8 mouse cellular contexts compared by ENCODE assay signal in the genomic region with DNA sequence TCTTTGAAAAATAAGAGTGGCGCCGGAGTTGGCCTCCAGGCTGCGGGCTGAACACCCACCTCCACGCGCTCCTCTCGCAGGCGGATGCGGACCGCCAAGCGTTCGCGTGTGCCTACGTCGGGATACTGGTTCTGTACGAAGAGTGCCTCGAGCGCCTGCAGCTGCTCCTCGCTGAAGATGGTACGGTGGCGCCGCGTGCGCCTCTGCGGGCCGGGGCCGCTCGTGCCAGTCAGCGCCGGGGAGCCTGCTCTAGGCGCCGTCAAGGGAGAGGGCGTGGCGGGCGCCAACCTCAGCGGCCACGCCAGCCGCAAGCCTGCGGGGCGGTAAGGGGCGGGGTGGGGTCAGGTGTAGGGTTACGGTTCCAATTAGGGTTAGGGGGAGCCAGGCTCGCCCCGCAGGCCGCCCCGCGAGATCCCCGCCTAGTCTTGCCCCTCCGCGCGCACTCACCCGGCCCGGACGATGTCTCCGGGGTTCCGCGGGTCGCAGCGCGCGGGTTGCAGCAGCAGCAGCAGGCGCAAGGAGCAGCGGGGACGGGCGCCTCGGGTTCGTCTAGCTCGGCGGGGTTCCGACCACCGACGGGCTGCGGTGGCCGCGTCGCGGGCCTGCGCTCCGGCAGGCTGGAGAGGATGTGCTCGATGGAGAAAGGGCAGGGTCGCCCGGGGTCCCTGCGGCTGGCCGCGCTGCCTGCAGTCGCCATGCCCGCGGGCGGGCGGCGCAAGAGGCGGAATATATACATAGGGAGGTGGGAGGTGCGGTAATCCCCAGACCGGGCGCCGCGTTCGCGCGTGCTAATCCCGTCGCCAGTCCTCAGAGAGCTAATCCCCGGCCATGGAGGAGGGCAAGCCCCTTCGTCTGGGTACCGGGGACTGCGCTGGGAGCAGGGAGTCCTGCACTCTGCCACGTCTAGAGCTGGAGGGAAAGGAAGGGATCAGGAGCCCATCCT. TPM values are rescaled to one million over a fixed set of nuclear protein-coding genes. Genes with fewer than 3 reads are reported as not detected.
DNase-seq lines count a peak whose midpoint lies in the region; ATAC-seq and TF ChIP-seq lines count a peak whose summit lies in the region.

TSS of gene Gsc2 (minus strand) at position 753 of the 943 bp plus-strand sequence.

- no peaks in the 10 kb centered on the region for H3K9me3 ChIP-seq in embryonic facial prominence, embryonic 15.5 days (replicated peaks)
- no peaks in the 10 kb centered on the region for H3K9me3 ChIP-seq in limb, embryonic 12.5 days
- no peaks in the 10 kb centered on the region for H3K9me3 ChIP-seq in neural tube, embryonic 11.5 days (ENCODE audit: control insufficient read depth, low read length)

- peak within 1 kb of the TSS; percentile 79 for H3K4me2 ChIP-seq in embryonic facial prominence, embryonic 15.5 days (replicated peaks)
- H3K4me2 ChIP-seq in limb, embryonic 12.5 days, result peak within 1 kb of the TSS; percentile 75
- H3K4me2 ChIP-seq in neural tube, embryonic 11.5 days (ENCODE audit: low read depth), result peak within 1 kb of the TSS; percentile 33

- H3K36me3 ChIP-seq in embryonic facial prominence, embryonic 15.5 days, result no peaks in the 10 kb centered on the region
- no peaks in the 10 kb centered on the region for H3K36me3 ChIP-seq in limb, embryonic 12.5 days
- no peaks in the 10 kb centered on the region for H3K36me3 ChIP-seq in neural tube, embryonic 11.5 days (ENCODE audit: control insufficient read depth, insufficient read depth, low read length)

- peak; percentile 39 for DNase-seq in gastrocnemius, adult 2 months
- no peak for DNase-seq in gastrocnemius, adult 8-10 months (ENCODE audit: low spot score in 2 of 2)
- peak; percentile 44 to 47 for DNase-seq in B cell, adult 2 months
- DNase-seq in neural tube, embryonic 11.5 days (ENCODE audit: low spot score), result peak; percentile 42
- no peak for DNase-seq in urinary bladder, postnatal 14 days (ENCODE audit: low spot score)
- DNase-seq in cerebellum, postnatal 14 days, result no peak

- no peak within 1 kb of the TSS; the same call in 1 of the 2 replicates for H3K9ac ChIP-seq in embryonic facial prominence, embryonic 15.5 days
- peak within 1 kb of the TSS; percentile 42 for H3K9ac ChIP-seq in limb, embryonic 12.5 days (replicated peaks)
- H3K9ac ChIP-seq in neural tube, embryonic 11.5 days (ENCODE audit: low read length), result no peak within 1 kb of the TSS

- ATAC-seq in embryonic facial prominence, embryonic 15.5 days (ENCODE audit: insufficient number of reproducible peaks, low FRiP score, low TSS enrichment, low read depth), result no peak
- ATAC-seq in limb, embryonic 12.5 days (ENCODE audit: insufficient number of reproducible peaks, insufficient read depth, low FRiP score, low TSS enrichment, low read depth), result no peak
- peak; percentile 24; the same call in 1 of the 2 replicates for ATAC-seq in neural tube, embryonic 11.5 days (ENCODE audit: insufficient read depth, low FRiP score, low TSS enrichment)

- WGBS in embryonic facial prominence, embryonic 15.5 days, result under 1% methylated on average over 106 of the region's 106 CpGs
- under 1% methylated on average over 105 of the region's 106 CpGs for WGBS in limb, embryonic 12.5 days
- under 1% methylated on average over 97 of the region's 106 CpGs for WGBS in neural tube, embryonic 11.5 days

- H3K27me3 ChIP-seq in embryonic facial prominence, embryonic 15.5 days, result peaks cover 75% of the 10 kb centered on the region
- peaks cover 77% of the 10 kb centered on the region for H3K27me3 ChIP-seq in limb, embryonic 12.5 days
- H3K27me3 ChIP-seq in neural tube, embryonic 11.5 days (ENCODE audit: control insufficient read depth, insufficient read depth, low read length), result peaks cover 61% of the 10 kb centered on the region

- no peak within 1 kb of the TSS for H3K27ac ChIP-seq in gastrocnemius, adult 2 months
- H3K27ac ChIP-seq in embryonic facial prominence, embryonic 15.5 days (replicated peaks), result no peak within 1 kb of the TSS
- no peak within 1 kb of the TSS for H3K27ac ChIP-seq in limb, embryonic 12.5 days
- H3K27ac ChIP-seq in neural tube, embryonic 11.5 days (ENCODE audit: low read depth, low read length), result no peak within 1 kb of the TSS

- H3K4me1 ChIP-seq in embryonic facial prominence, embryonic 15.5 days, result peaks cover 22% of the 10 kb centered on the region
- peaks cover 19% of the 10 kb centered on the region for H3K4me1 ChIP-seq in limb, embryonic 12.5 days (replicated peaks)
- peaks cover 10% of the 10 kb centered on the region for H3K4me1 ChIP-seq in neural tube, embryonic 11.5 days (ENCODE audit: control insufficient read depth, insufficient read depth, low read length)

- TF ChIP-seq CTCF in gastrocnemius, adult 2 months (IDR thresholded peaks at IDR 0.05), result no peak

- intact Hi-C loops in gastrocnemius, adult 2 months (cut with DNase I), result loop anchor here (10.0 kb wide), 1 partner anchor 320 kb away; the partner anchor contains the start of gene Zdhhc8

- peak within 1 kb of the TSS; percentile 62 for H3K4me3 ChIP-seq in gastrocnemius, adult 2 months
- H3K4me3 ChIP-seq in embryonic facial prominence, embryonic 15.5 days (replicated peaks), result peak within 1 kb of the TSS; percentile 43
- H3K4me3 ChIP-seq in limb, embryonic 12.5 days (replicated peaks), result peak within 1 kb of the TSS; percentile 45
- H3K4me3 ChIP-seq in neural tube, embryonic 11.5 days (ENCODE audit: low read depth, low read length), result peak within 1 kb of the TSS; percentile 25

RNA-seq across cellular contexts. Expression of gene Gsc2, which starts in this region (rescaled TPM):
- not detected for total RNA-seq in gastrocnemius, adult 2 months (2021)
- not detected for total RNA-seq in gastrocnemius, adult 8-10 months (2022)
- polyA plus RNA-seq in embryonic facial prominence, embryonic 15.5 days (2015; fragmentation: Nextera tagmentation; extraction: Ambion mirVana), result not detected in 2 replicates
- polyA plus RNA-seq in limb, embryonic 12.5 days (2016; fragmentation: Nextera tagmentation; extraction: Ambion mirVana), result not detected in 2 replicates
- not detected in 2 replicates for polyA plus RNA-seq in neural tube, embryonic 11.5 days (2014; fragmentation: Nextera tagmentation; extraction: Ambion mirVana)

Comparison
In these comparisons a context has a peak if more than half of its experiments do, and no peak if none do; other contexts are left out.
1. Peak in DNase-seq and H3K4me3 ChIP-seq in gastrocnemius, adult 2 months; RNA of the gene not detected or under 1 TPM.
2. Peak in DNase-seq, ATAC-seq, H3K4me3 ChIP-seq and H3K4me2 ChIP-seq in neural tube, embryonic 11.5 days; RNA of the gene not detected or under 1 TPM.
3. DNase-seq: peak in B cell, adult 2 months (2 of 2); none in gastrocnemius, adult 8-10 months (0 of 2), urinary bladder, postnatal 14 days (single experiment) and cerebellum, postnatal 14 days (0 of 2).
4. Peak in every context shown above with its lines, with median percentiles within 50 percentile points of each other: H3K4me3 ChIP-seq and H3K4me2 ChIP-seq.